In the genomic region with DNA sequence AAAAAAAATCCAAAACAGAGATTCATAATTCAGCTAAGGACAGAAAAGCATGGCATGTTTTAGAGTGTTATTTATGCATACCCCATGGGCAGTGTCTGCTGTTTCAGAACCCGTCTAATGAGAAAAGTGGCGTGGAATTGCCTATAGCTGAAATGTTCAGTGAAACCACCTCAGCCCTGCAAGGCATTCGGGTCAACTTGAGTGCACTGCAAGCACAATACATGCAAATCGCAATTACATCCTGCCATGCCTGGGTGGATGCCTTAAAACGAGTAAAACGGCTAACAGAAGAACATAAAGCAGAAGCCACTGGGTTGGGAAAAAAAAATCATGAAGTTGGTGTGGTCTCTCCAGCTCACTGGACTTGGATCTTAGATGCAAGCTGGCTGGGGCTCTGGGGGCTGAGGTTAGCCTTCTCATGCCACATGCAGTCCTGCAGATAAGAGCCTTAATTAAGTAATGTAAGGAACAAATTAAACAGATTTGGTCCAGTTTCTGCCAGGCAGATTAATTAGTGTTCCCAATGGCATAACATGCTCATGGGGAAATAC, we compare ENCODE assay signal across 28 mouse cellular contexts.
DNase-seq lines count a peak whose midpoint lies in the region; ATAC-seq and TF ChIP-seq lines count a peak whose summit lies in the region.
"Had no signal": no experiment of that assay in that cellular context is flagged by ENCODE, and none has a peak within 500 bp of the region (broad histone marks: within the 10 kb centered on the region; RNA-seq: fewer than 3 reads in every experiment).

No protein-coding gene starts in this region.

- no peak for TF ChIP-seq POLR2A in kidney, adult 2 months (IDR thresholded peaks at IDR 0.05; ENCODE audit: low read depth, low read length)
- TF ChIP-seq POLR2A in brain, embryonic 14.5 days (IDR thresholded peaks at IDR 0.05; ENCODE audit: borderline replicate concordance, extremely low read depth, insufficient read depth, insufficient read length, poor library complexity, severe bottlenecking), result no peak

- no peaks in the 10 kb centered on the region for H3K27me3 ChIP-seq in hindbrain, embryonic 13.5 days
- H3K27me3 ChIP-seq in hindbrain, embryonic 11.5 days (ENCODE audit: control insufficient read depth, insufficient read depth, low read length), result no peaks in the 10 kb centered on the region
- no peaks in the 10 kb centered on the region; the same call in 1 of the 2 replicates for H3K27me3 ChIP-seq in kidney, adult 2 months (replicated peaks; ENCODE audit: control insufficient read depth, insufficient read depth, low read length)
- H3K27me3 ChIP-seq in neural tube, embryonic 15.5 days (replicated peaks), result no peaks in the 10 kb centered on the region
- H3K27me3 ChIP-seq: forebrain, embryonic 15.5 days; heart, embryonic 12.5 days; hindbrain, embryonic 15.5 days; limb, embryonic 13.5 days; liver, embryonic 12.5 days; midbrain, embryonic 15.5 days; Patski had no signal

- no peak overlapping the region for H3K4me3 ChIP-seq in hindbrain, embryonic 13.5 days
- no peak overlapping the region for H3K4me3 ChIP-seq in hindbrain, embryonic 11.5 days (ENCODE audit: low read depth, low read length)
- no peak overlapping the region for H3K4me3 ChIP-seq in kidney, adult 2 months (ENCODE audit: insufficient read depth, low read depth, low read length)
- no peak overlapping the region for H3K4me3 ChIP-seq in neural tube, embryonic 15.5 days (replicated peaks)
- H3K4me3 ChIP-seq: forebrain, embryonic 15.5 days; heart, embryonic 12.5 days; hindbrain, embryonic 15.5 days; limb, embryonic 13.5 days; liver, embryonic 12.5 days; midbrain, embryonic 15.5 days; myocyte had no signal

- no peak for TF ChIP-seq CTCF in kidney, adult 2 months (conservative IDR thresholded peaks at IDR 0.05; ENCODE audit: insufficient read depth, insufficient read length, low read depth, low read length)
- no peak for TF ChIP-seq CTCF in brain, embryonic 14.5 days (IDR thresholded peaks at IDR 0.05; ENCODE audit: borderline replicate concordance, extremely low read depth, insufficient read depth, insufficient read length)

- no peaks in the 10 kb centered on the region for H3K36me3 ChIP-seq in hindbrain, embryonic 13.5 days
- H3K36me3 ChIP-seq in hindbrain, embryonic 11.5 days (ENCODE audit: control insufficient read depth, insufficient read depth, low read length), result no peaks in the 10 kb centered on the region
- no peaks in the 10 kb centered on the region for H3K36me3 ChIP-seq in kidney, adult 2 months (ENCODE audit: control insufficient read depth, insufficient read depth, low read length)
- H3K36me3 ChIP-seq in neural tube, embryonic 15.5 days, result no peaks in the 10 kb centered on the region
- H3K36me3 ChIP-seq: forebrain, embryonic 15.5 days; heart, embryonic 12.5 days; hindbrain, embryonic 15.5 days; limb, embryonic 13.5 days; liver, embryonic 12.5 days; midbrain, embryonic 15.5 days had no signal

- DNase-seq in hindbrain, embryonic 11.5 days (ENCODE audit: low spot score), result no peak
- peak; percentile 5 to 21 for DNase-seq in kidney, postnatal 4 days
- DNase-seq in kidney, adult 2 months, result no peak
- peak; percentile 51 for DNase-seq in brain, embryonic 14.5 days (ENCODE audit: low read depth)
- no peak for DNase-seq in thymus, postnatal 14 days
- DNase-seq in gastrocnemius, adult 18-20 months (ENCODE audit: low spot score), result no peak
- DNase-seq: adrenal gland, adult 2 months; cerebellum, adult 18-20 months; cerebellum, postnatal 14 days; embryo, embryonic 11 days; gastrocnemius, postnatal 14 days; heart, adult 18-20 months; heart, postnatal 10 days; layer of hippocampus, adult 9-11 months; lung, adult 2 months; lung, postnatal 14 days; thymus, postnatal 36 days had no signal

- peak overlapping the region; percentile 23 for H3K27ac ChIP-seq in hindbrain, embryonic 13.5 days
- no peak overlapping the region for H3K27ac ChIP-seq in hindbrain, embryonic 11.5 days (ENCODE audit: low read depth, low read length)
- H3K27ac ChIP-seq in kidney, adult 2 months (ENCODE audit: insufficient read depth, low read depth, low read length), result no peak overlapping the region
- H3K27ac ChIP-seq in neural tube, embryonic 15.5 days (replicated peaks), result peak overlapping the region; percentile 45; the same call in 1 of the 2 replicates
- H3K27ac ChIP-seq: forebrain, embryonic 15.5 days; hindbrain, embryonic 15.5 days; limb, embryonic 13.5 days; liver, embryonic 12.5 days; midbrain, embryonic 15.5 days had no signal

- H3K9me3 ChIP-seq in hindbrain, embryonic 13.5 days, result no peaks in the 10 kb centered on the region
- H3K9me3 ChIP-seq in hindbrain, embryonic 11.5 days (ENCODE audit: control insufficient read depth, low read length), result no peaks in the 10 kb centered on the region
- no peaks in the 10 kb centered on the region for H3K9me3 ChIP-seq in neural tube, embryonic 15.5 days (replicated peaks)
- H3K9me3 ChIP-seq: forebrain, embryonic 15.5 days; hindbrain, embryonic 15.5 days; limb, embryonic 13.5 days; liver, embryonic 12.5 days; midbrain, embryonic 15.5 days had no signal

- H3K4me1 ChIP-seq in hindbrain, embryonic 13.5 days (replicated peaks), result peaks cover 7% of the 10 kb centered on the region
- no peaks in the 10 kb centered on the region for H3K4me1 ChIP-seq in hindbrain, embryonic 11.5 days (replicated peaks; ENCODE audit: control insufficient read depth, insufficient read depth, low read length)
- no peaks in the 10 kb centered on the region for H3K4me1 ChIP-seq in kidney, adult 2 months (ENCODE audit: control insufficient read depth, insufficient read depth, low read length)
- peaks cover 4% of the 10 kb centered on the region for H3K4me1 ChIP-seq in neural tube, embryonic 15.5 days
- H3K4me1 ChIP-seq: heart, embryonic 12.5 days; limb, embryonic 13.5 days; liver, embryonic 12.5 days; midbrain, embryonic 15.5 days had no signal

- H3K4me2 ChIP-seq in hindbrain, embryonic 13.5 days, result no peak overlapping the region
- no peak overlapping the region for H3K4me2 ChIP-seq in hindbrain, embryonic 11.5 days (replicated peaks; ENCODE audit: low read depth, low read length)
- H3K4me2 ChIP-seq in neural tube, embryonic 15.5 days, result no peak overlapping the region
- H3K4me2 ChIP-seq: forebrain, embryonic 15.5 days; heart, embryonic 12.5 days; hindbrain, embryonic 15.5 days; limb, embryonic 13.5 days; liver, embryonic 12.5 days; midbrain, embryonic 15.5 days had no signal

- no peak overlapping the region for H3K9ac ChIP-seq in hindbrain, embryonic 13.5 days
- H3K9ac ChIP-seq in hindbrain, embryonic 11.5 days (ENCODE audit: low read depth, low read length), result no peak overlapping the region
- no peak overlapping the region for H3K9ac ChIP-seq in neural tube, embryonic 15.5 days (replicated peaks)
- H3K9ac ChIP-seq: forebrain, embryonic 15.5 days; heart, embryonic 12.5 days; hindbrain, embryonic 15.5 days; limb, embryonic 13.5 days; liver, embryonic 12.5 days; midbrain, embryonic 15.5 days had no signal

- no peak for ATAC-seq in hindbrain, embryonic 13.5 days (ENCODE audit: low FRiP score)
- ATAC-seq in hindbrain, embryonic 11.5 days (ENCODE audit: low FRiP score), result no peak
- no peak for ATAC-seq in neural tube, embryonic 15.5 days (ENCODE audit: low FRiP score)
- ATAC-seq: forebrain, embryonic 15.5 days; intestine, embryonic 16.5 days; liver, embryonic 12.5 days; midbrain, embryonic 15.5 days; Patski had no signal

- WGBS in hindbrain, embryonic 13.5 days, result 39% methylated on average over 6 of the region's 6 CpGs
- 62% methylated on average over 6 of the region's 6 CpGs for WGBS in hindbrain, embryonic 11.5 days
- WGBS in kidney, adult 2 months, result 46% methylated on average over 6 of the region's 6 CpGs
- whole genome bisulfite sequencing in neural tube, embryonic 15.5 days, result 31% methylated on average over 6 of the region's 6 CpGs

Comparison
In these comparisons a context has a peak if more than half of its experiments do, and no peak if none do; other contexts are left out.
1. H3K27ac ChIP-seq: peak in hindbrain, embryonic 13.5 days (single experiment) and neural tube, embryonic 15.5 days (single experiment); none in hindbrain, embryonic 11.5 days (single experiment) and kidney, adult 2 months (single experiment).
2. DNase-seq: peak in kidney, postnatal 4 days (2 of 2) and brain, embryonic 14.5 days (single experiment); none in hindbrain, embryonic 11.5 days (single experiment), kidney, adult 2 months (single experiment), thymus, postnatal 14 days (single experiment) and gastrocnemius, adult 18-20 months (single experiment).